Mouse (Mus musculus) ES-E14 (cell line): ENCODE data around the gene Hfe2.

Experiments used
- CHD2 ChIP-seq: IDR thresholded peaks from 2 replicates; pipeline ENCODE4 v1.6.1; 2014; ENCODE audit warnings: mild to moderate bottlenecking, low read depth, low read length, inconsistent platforms
- HCFC1 ChIP-seq: IDR thresholded peaks from 2 replicates; pipeline ENCODE4 v1.6.1; 2012; ENCODE audit warnings: low read length, inconsistent platforms, borderline replicate concordance; ENCODE audit not compliant: insufficient read depth
- MAFK ChIP-seq: IDR thresholded peaks from 2 replicates; pipeline ENCODE4 v1.6.1; 2014; ENCODE audit warnings: mild to moderate bottlenecking, low read depth, low read length, inconsistent platforms; ENCODE audit not compliant: insufficient read depth
- ZC3H11A ChIP-seq: IDR thresholded peaks from 2 replicates; pipeline ENCODE4 v1.6.1; 2012; ENCODE audit warnings: low read depth, mild to moderate bottlenecking, inconsistent platforms, low read length, borderline replicate concordance
- ZNF384 ChIP-seq: IDR thresholded peaks from 2 replicates; pipeline ENCODE4 v1.6.1; 2012; ENCODE audit warnings: low read depth, low read length, inconsistent platforms

DNA sequence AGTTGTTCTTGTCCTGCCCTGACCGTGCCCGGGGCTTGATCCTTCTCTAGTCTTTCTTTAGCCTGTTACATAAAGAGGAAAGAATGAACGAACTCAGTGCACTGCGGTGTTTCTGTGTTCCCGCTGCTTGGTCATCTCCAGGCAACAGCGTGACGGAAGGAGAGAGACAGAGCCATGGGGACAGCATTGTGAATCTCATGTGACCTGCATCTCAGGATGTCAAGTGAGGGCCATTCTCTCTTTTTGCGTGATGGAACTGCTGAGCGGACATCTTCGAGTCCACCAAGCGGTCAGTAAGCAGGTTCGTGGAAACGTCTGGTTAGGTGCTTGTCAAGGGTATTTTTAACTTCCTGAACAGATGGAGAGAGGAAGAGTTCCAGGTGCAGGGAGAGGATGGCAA is 44.5 kb downstream of the Hfe2 start:
- TF ChIP-seq ZC3H11A = no peak
- TF ChIP-seq ZNF384 = no peak
- TF ChIP-seq CHD2 = no peak
- no peak for TF ChIP-seq HCFC1
- no peak for TF ChIP-seq MAFK
